Mouse (Mus musculus) MEL (cell line): ENCODE measurements around the gene Adipor2. TPM values are rescaled to one million over a fixed set of nuclear protein-coding genes. Genes with fewer than 3 reads are reported as not detected.

Experiments used
- DNase-seq: peaks from one replicate; pipeline ENCODE4 v3.0.0; 2011; ENCODE audit warnings: low read depth, low spot score
- H3K27ac ChIP-seq: 2 replicates; pipeline ENCODE4 v1.5.1; 2012; ENCODE audit warnings: low read depth, mild to moderate bottlenecking, control low read depth, low read length, moderate library complexity; ENCODE audit not compliant: control insufficient read depth
- H3K27me3 ChIP-seq, 2 experiments: fragments of 150-350 bp in 1 of 2; sonication (generic) in 1 of 2; 2 replicates each; pipeline ENCODE4 v1.6.1; 2012; ENCODE audit warnings: low read length in 2 of 2, mild to moderate bottlenecking in 2 of 2, improper control_type of control experiment in 1 of 2, moderate library complexity in 1 of 2; ENCODE audit not compliant: insufficient read depth in 2 of 2, control insufficient read depth in 1 of 2
- H3K36me3 ChIP-seq, 2 experiments: 2 replicates each; pipeline ENCODE4 v1.6.1; 2012 to 2014; ENCODE audit warnings: low read length in 2 of 2, improper control_type of control experiment in 1 of 2, inconsistent platforms in 1 of 2, mild to moderate bottlenecking in 1 of 2; ENCODE audit not compliant: insufficient read depth in 2 of 2, control insufficient read depth in 1 of 2
- H3K4me1 ChIP-seq, 2 experiments: fragments of 150-350 bp in 1 of 2; sonication (generic) in 1 of 2; 2 replicates each; pipeline ENCODE4 v1.6.1; 2012; ENCODE audit warnings: low read length in 2 of 2, improper control_type of control experiment in 1 of 2, mild to moderate bottlenecking in 1 of 2; ENCODE audit not compliant: insufficient read depth in 2 of 2, control insufficient read depth in 1 of 2
- H3K4me3 ChIP-seq, 2 experiments: fragments of 150-350 bp in 1 of 2; sonication (generic) in 1 of 2; 2 replicates each; pipeline ENCODE4 v1.5.1; 2012; ENCODE audit warnings: low read depth in 2 of 2, low read length in 2 of 2, mild to moderate bottlenecking in 2 of 2, moderate library complexity in 2 of 2, control low read depth in 1 of 2, improper control_type of control experiment in 1 of 2; ENCODE audit not compliant: control insufficient read depth in 1 of 2, insufficient read depth in 1 of 2
- H3K79me2 ChIP-seq: 2 replicates; pipeline ENCODE4 v1.6.1; 2012; ENCODE audit warnings: mild to moderate bottlenecking, low read length, moderate library complexity; ENCODE audit not compliant: control insufficient read depth, poor library complexity, insufficient read depth
- H3K9ac ChIP-seq: 2 replicates; pipeline ENCODE4 v1.6.1; 2012; ENCODE audit warnings: low read depth, mild to moderate bottlenecking, control low read depth, low read length, moderate library complexity; ENCODE audit not compliant: control insufficient read depth, poor library complexity, severe bottlenecking
- H3K9me3 ChIP-seq: fragments of 150-350 bp; sonication (generic); replicated peaks from 2 replicates; pipeline ENCODE4 v1.6.1; 2012; ENCODE audit warnings: mild to moderate bottlenecking, low read length, improper control_type of control experiment, moderate library complexity; ENCODE audit not compliant: insufficient read depth
- BHLHE40 ChIP-seq: IDR thresholded peaks from 2 replicates; pipeline ENCODE4 v1.6.1; 2012; ENCODE audit warnings: low read depth, mild to moderate bottlenecking, inconsistent platforms, low read length, improper control_type of control experiment, borderline replicate concordance
- CHD1 ChIP-seq: IDR thresholded peaks from 2 replicates; pipeline ENCODE4 v1.6.1; 2012; ENCODE audit warnings: low read depth, mild to moderate bottlenecking, inconsistent platforms, low read length, improper control_type of control experiment
- CHD2 ChIP-seq: IDR thresholded peaks from 2 replicates; pipeline ENCODE4 v1.6.1; 2011; ENCODE audit warnings: low read length, improper control_type of control experiment
- E2F4 ChIP-seq: IDR thresholded peaks from 2 replicates; pipeline ENCODE4 v1.6.1; 2011; ENCODE audit warnings: low read depth, low read length, improper control_type of control experiment, borderline replicate concordance
- ELF1 ChIP-seq: IDR thresholded peaks from 2 replicates; pipeline ENCODE4 v1.6.1; 2014; ENCODE audit warnings: low read depth, mild to moderate bottlenecking, inconsistent platforms, low read length, improper control_type of control experiment, moderate library complexity
- ETS1 ChIP-seq: IDR thresholded peaks from 2 replicates; pipeline ENCODE4 v1.6.1; 2012; ENCODE audit warnings: low read depth, mild to moderate bottlenecking, inconsistent platforms, low read length, improper control_type of control experiment, moderate library complexity
- GABPA ChIP-seq: IDR thresholded peaks from 2 replicates; pipeline ENCODE4 v1.6.1; 2012; ENCODE audit warnings: low read depth, mild to moderate bottlenecking, inconsistent platforms, low read length, improper control_type of control experiment, moderate library complexity
- GATA1 ChIP-seq: IDR thresholded peaks from 2 replicates; pipeline ENCODE4 v1.6.1; 2011; ENCODE audit warnings: low read depth, low read length, improper control_type of control experiment
- HCFC1 ChIP-seq: IDR thresholded peaks from 2 replicates; pipeline ENCODE4 v1.6.1; 2012; ENCODE audit warnings: low read depth, mild to moderate bottlenecking, inconsistent platforms, low read length, improper control_type of control experiment, moderate library complexity
- JUND ChIP-seq: IDR thresholded peaks from 2 replicates; pipeline ENCODE4 v1.6.1; 2011; ENCODE audit warnings: low read depth, mild to moderate bottlenecking, improper control_type of control experiment, low read length
- KAT2A ChIP-seq: conservative IDR thresholded peaks from 2 replicates; pipeline ENCODE4 v1.6.1; 2012; ENCODE audit warnings: low read depth, low read length, improper control_type of control experiment, inconsistent platforms
- MAFK ChIP-seq: IDR thresholded peaks from 2 replicates; pipeline ENCODE4 v1.6.1; 2011; ENCODE audit warnings: low read depth, mild to moderate bottlenecking, low read length, improper control_type of control experiment, borderline replicate concordance
- MAX ChIP-seq: IDR thresholded peaks from 2 replicates; pipeline ENCODE4 v1.6.1; 2011; ENCODE audit warnings: low read length, improper control_type of control experiment
- MEF2A ChIP-seq: IDR thresholded peaks from 2 replicates; pipeline ENCODE4 v1.6.1; 2014; ENCODE audit warnings: low read depth, mild to moderate bottlenecking, inconsistent platforms, low read length, improper control_type of control experiment; ENCODE audit not compliant: poor library complexity, insufficient replicate concordance, severe bottlenecking; ENCODE audit errors: extremely low read depth
- MXI1 ChIP-seq: IDR thresholded peaks from 2 replicates; pipeline ENCODE4 v1.6.1; 2011; ENCODE audit warnings: mild to moderate bottlenecking, low read depth, low read length, improper control_type of control experiment
- MYC ChIP-seq: IDR thresholded peaks from 2 replicates; pipeline ENCODE4 v1.6.1; 2011; ENCODE audit warnings: low read depth, mild to moderate bottlenecking, low read length, improper control_type of control experiment, moderate library complexity
- NRF1 ChIP-seq: IDR thresholded peaks from 2 replicates; pipeline ENCODE4 v1.6.1; 2014; ENCODE audit warnings: low read depth, mild to moderate bottlenecking, inconsistent platforms, low read length, improper control_type of control experiment, moderate library complexity; ENCODE audit not compliant: poor library complexity, insufficient read depth, severe bottlenecking
- POLR2A ChIP-seq, 2 experiments: IDR thresholded peaks; 2 replicates each; pipeline ENCODE4 v1.6.1; 2011 to 2012; ENCODE audit warnings: low read length in 2 of 2, mild to moderate bottlenecking in 2 of 2, control low read depth in 1 of 2, improper control_type of control experiment in 1 of 2, low read depth in 1 of 2, moderate library complexity in 1 of 2; ENCODE audit not compliant: control insufficient read depth in 1 of 2, insufficient read depth in 1 of 2, poor library complexity in 1 of 2
- RAD21 ChIP-seq: IDR thresholded peaks from 2 replicates; pipeline ENCODE4 v1.6.1; 2011; ENCODE audit warnings: mild to moderate bottlenecking, low read depth, low read length, improper control_type of control experiment
- RCOR1 ChIP-seq: IDR thresholded peaks from 2 replicates; pipeline ENCODE4 v1.6.1; 2012; ENCODE audit warnings: low read depth, mild to moderate bottlenecking, inconsistent platforms, low read length, improper control_type of control experiment
- SIN3A ChIP-seq: IDR thresholded peaks from 2 replicates; pipeline ENCODE4 v1.6.1; 2012; ENCODE audit warnings: low read length, improper control_type of control experiment, inconsistent platforms
- SMC3 ChIP-seq: IDR thresholded peaks from 2 replicates; pipeline ENCODE4 v1.6.1; 2011; ENCODE audit warnings: low read depth, low read length, improper control_type of control experiment
- TAL1 ChIP-seq: IDR thresholded peaks from 2 replicates; pipeline ENCODE4 v1.6.1; 2012; ENCODE audit warnings: mild to moderate bottlenecking, inconsistent platforms, low read length, moderate library complexity, mixed read lengths
- TBP ChIP-seq: IDR thresholded peaks from 2 replicates; pipeline ENCODE4 v1.8.0; 2011; ENCODE audit warnings: low read depth, low read length, improper control_type of control experiment
- TCF12 ChIP-seq: IDR thresholded peaks from 2 replicates; pipeline ENCODE4 v1.6.1; 2014; ENCODE audit warnings: low read depth, mild to moderate bottlenecking, inconsistent platforms, low read length, improper control_type of control experiment, moderate library complexity
- USF1 ChIP-seq: IDR thresholded peaks from 2 replicates; pipeline ENCODE4 v1.6.1; 2014; ENCODE audit warnings: low read depth, mild to moderate bottlenecking, inconsistent platforms, low read length, improper control_type of control experiment, moderate library complexity
- ZKSCAN1 ChIP-seq: IDR thresholded peaks from 2 replicates; pipeline ENCODE4 v1.6.1; 2012; ENCODE audit warnings: low read depth, mild to moderate bottlenecking, inconsistent platforms, low read length, improper control_type of control experiment, moderate library complexity
- ZMIZ1 ChIP-seq: IDR thresholded peaks from 2 replicates; pipeline ENCODE4 v1.6.1; 2012; ENCODE audit warnings: low read depth, mild to moderate bottlenecking, inconsistent platforms, low read length, improper control_type of control experiment, moderate library complexity
- ZNF384 ChIP-seq: IDR thresholded peaks from 2 replicates; pipeline ENCODE4 v1.6.1; 2012; ENCODE audit warnings: low read depth, mild to moderate bottlenecking, inconsistent platforms, low read length, improper control_type of control experiment
- polyA plus RNA-seq, 2 experiments: library from polyadenylated mRNA; stranded (reverse) in 1 of 2; unstranded in 1 of 2; fragments of >175 nt in 1 of 2; fragments of >200 nt in 1 of 2; gene quantifications; 2 replicates each; pipeline versions ENCODE4 v1.2.1 to v1.2.4; 2012; ENCODE audit warnings: low replicate concordance in 2 of 2, low read depth in 1 of 2; ENCODE audit not compliant: insufficient read length in 2 of 2, insufficient read depth in 1 of 2, missing spikeins in 1 of 2
- total RNA-seq: library from RNA; depleted of rRNA; stranded (reverse); fragments of 300-350 nt; gene quantifications from 2 replicates; pipeline ENCODE4 v1.2.3, GENCODE M21; 2012

Gene Adipor2
- total and polyA plus RNA-seq, 3 experiments, result 37.6 to 41.3 TPM; not detected in 1

DNA sequence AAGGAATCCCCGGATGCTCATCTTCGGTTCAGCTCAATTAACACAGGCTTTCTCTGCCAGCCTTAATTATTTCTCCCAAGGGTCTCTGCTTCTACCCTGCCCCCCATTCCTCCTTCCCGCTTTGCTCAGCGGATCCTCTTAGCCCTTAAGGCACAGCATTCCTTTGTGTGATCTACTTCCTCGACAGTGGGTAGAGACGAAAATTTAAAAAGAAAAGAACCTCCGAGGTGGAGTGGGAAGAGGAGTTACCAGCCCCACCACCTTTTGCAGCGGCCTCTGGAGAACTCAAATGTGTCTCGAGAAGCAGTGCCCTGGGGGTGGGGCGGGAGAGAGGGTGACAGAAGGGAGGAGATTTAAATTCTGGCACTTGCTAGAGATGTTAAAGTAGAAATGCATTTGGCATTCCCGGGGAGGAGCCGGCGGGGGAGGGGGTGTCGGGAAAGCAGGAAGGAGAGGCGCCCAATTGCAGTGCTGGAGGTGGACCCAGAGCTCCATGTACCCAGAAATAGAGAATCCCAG lies 34.5 kb upstream of the Adipor2 start:
- Histone ChIP-seq H3K9me3 (no peaks in the 10 kb centered on the region), H3K79me2 (no peaks in the 10 kb centered on the region), H3K36me3 (no peaks in the 10 kb centered on the region), H3K27me3 (peaks cover 3 to 11% of the 10 kb centered on the region in 2 experiments), H3K4me1 (no peaks in the 10 kb centered on the region), H3K9ac (no peak overlapping the region), H3K4me3 (no peak overlapping the region), H3K27ac (no peak overlapping the region)
- TF ChIP-seq RAD21 (no peak), ETS1 (no peak), TAL1 (no peak), BHLHE40 (no peak), TBP (no peak), MYC (no peak), RCOR1 (no peak), SIN3A (no peak), E2F4 (no peak), ELF1 (no peak), JUND (no peak), NRF1 (no peak), USF1 (no peak), MAFK (no peak), GABPA (no peak), CHD2 (no peak), ZNF384 (no peak), CHD1 (no peak), KAT2A (no peak)
- DNase-seq, result no peak

DNA sequence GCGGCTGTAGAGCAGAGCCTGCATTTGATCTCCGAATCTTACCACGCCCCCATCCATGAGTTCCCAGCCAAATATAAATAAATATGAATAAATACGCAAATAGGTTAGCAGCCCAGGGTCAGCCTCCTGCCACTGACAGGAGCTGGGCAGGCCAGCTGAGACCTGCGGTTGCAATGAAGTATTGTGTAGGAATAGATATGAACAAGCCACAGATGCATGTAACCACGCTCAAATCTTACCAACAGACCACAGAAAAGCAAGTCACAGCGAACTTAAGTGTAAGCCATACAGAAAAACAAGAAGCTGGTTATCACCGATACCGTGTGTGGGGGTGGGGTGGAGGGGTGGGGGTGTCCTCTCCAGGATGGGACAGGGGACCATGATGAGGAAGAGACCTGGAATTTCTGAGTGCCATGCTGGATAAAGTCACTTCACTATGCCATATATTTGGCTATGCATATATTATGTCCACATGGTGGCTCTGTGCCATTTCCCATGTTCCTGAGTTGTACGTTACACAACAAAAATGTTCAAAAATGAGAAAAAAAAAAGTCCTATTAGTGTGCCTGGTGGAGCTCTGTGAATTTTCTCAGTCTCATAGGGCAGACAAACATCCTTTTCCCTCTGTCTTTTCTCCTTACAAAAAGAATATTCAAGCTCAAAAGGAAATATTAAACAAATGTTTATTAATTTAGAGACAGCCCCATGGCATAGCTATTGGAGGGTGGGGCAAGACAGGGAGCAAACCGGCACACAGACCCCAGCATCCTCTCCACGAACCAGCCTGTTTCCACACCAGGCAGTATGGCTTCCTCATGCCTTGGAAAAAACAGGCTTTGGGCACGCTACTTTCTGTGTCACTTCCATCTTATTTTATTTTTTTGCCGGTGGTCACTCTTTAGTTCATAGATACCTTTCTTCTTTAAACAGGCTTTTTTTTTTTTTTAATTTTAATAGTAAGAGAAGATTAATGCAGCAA lies 33.8 kb upstream of the Adipor2 start:
- Histone ChIP-seq H3K9me3 (no peaks in the 10 kb centered on the region), H3K36me3 (no peaks in the 10 kb centered on the region), H3K27me3 (peaks cover 3 to 10% of the 10 kb centered on the region in 2 experiments), H3K9ac (no peak overlapping the region), H3K27ac (no peak overlapping the region), H3K4me1 (no peaks in the 10 kb centered on the region), H3K79me2 (no peaks in the 10 kb centered on the region), H3K4me3 (no peak overlapping the region)
- DNase-seq, result peak; percentile 65
- TF ChIP-seq POLR2A (IDR thresholded peaks at IDR 0.05; ENCODE audit: control insufficient read depth in 1 of 2, insufficient read depth in 1 of 2, low read depth in 1 of 2, low read length in 2 of 2, poor library complexity in 1 of 2) (no peak), MAFK (no peak), SMC3 (no peak), GATA1 (peak; percentile 60), USF1 (no peak), ZKSCAN1 (no peak), RCOR1 (peak; percentile 87), ZMIZ1 (no peak), ELF1 (no peak), ZNF384 (no peak), MAX (no peak), MEF2A (no peak), BHLHE40 (no peak), HCFC1 (no peak), E2F4 (no peak), GABPA (no peak), CHD2 (no peak), TCF12 (peak; percentile 55; the same call in 1 of the 2 replicates), TAL1 (peak; percentile 51), KAT2A (no peak), MXI1 (no peak)
